Mouse (Mus musculus): ENCODE data around the gene Kcnab3. TPM values are rescaled to one million over a fixed set of nuclear protein-coding genes. Genes with fewer than 3 reads are reported as not detected.

Gene Kcnab3
- polyA plus RNA-seq, 1 experiment from 2014 or later, result 3.2 TPM

Other genes starting within 250 kb of the Kcnab3 start
- gene Vamp2, start 237.8 kb upstream of the Kcnab3 start, polyA plus RNA-seq (2014; fragmentation: Nextera tagmentation; extraction: Ambion mirVana), result 57.5 and 86.5 TPM in 2 replicates
- 6.1 and 8.9 TPM in 2 replicates for gene Per1, start 231.0 kb upstream of the Kcnab3 start, polyA plus RNA-seq (2014; fragmentation: Nextera tagmentation; extraction: Ambion mirVana)
- 0.23 and 0.41 TPM in 2 replicates for gene Hes7, start 205.9 kb upstream of the Kcnab3 start, polyA plus RNA-seq (2014; fragmentation: Nextera tagmentation; extraction: Ambion mirVana)
- 0.11 and 0.43 TPM in 2 replicates for gene 9130213A22Rik, start 203.7 kb upstream of the Kcnab3 start, polyA plus RNA-seq (2014; fragmentation: Nextera tagmentation; extraction: Ambion mirVana)
- 0.54 and 1.1 TPM in 2 replicates for gene Aloxe3, start 200.4 kb upstream of the Kcnab3 start, polyA plus RNA-seq (2014; fragmentation: Nextera tagmentation; extraction: Ambion mirVana)
- 0.23 and 0.28 TPM in 2 replicates for gene Alox12b, start 169.3 kb upstream of the Kcnab3 start, polyA plus RNA-seq (2014; fragmentation: Nextera tagmentation; extraction: Ambion mirVana)
- gene Alox8, start 128.4 kb upstream of the Kcnab3 start, polyA plus RNA-seq (2014; fragmentation: Nextera tagmentation; extraction: Ambion mirVana), result 0.24 and 0.36 TPM in 2 replicates
- gene Gucy2e, start 89.2 kb upstream of the Kcnab3 start, polyA plus RNA-seq (2014; fragmentation: Nextera tagmentation; extraction: Ambion mirVana), result 0.07 and 0.11 TPM in 2 replicates
- gene Cntrob, start 2.5 kb upstream of the Kcnab3 start, polyA plus RNA-seq (2014; fragmentation: Nextera tagmentation; extraction: Ambion mirVana), result 18.4 and 20.1 TPM in 2 replicates
- 175 and 217 TPM in 2 replicates for gene Trappc1, start 2.3 kb upstream of the Kcnab3 start, polyA plus RNA-seq (2014; fragmentation: Nextera tagmentation; extraction: Ambion mirVana)
- gene Rnf227, start 14.2 kb downstream of the Kcnab3 start, polyA plus RNA-seq (2014; fragmentation: Nextera tagmentation; extraction: Ambion mirVana), result 16.4 and 17.6 TPM in 2 replicates
- gene Chd3, start 43.1 kb downstream of the Kcnab3 start, polyA plus RNA-seq (2014; fragmentation: Nextera tagmentation; extraction: Ambion mirVana), result 56.7 and 59.7 TPM in 2 replicates
- 172 and 221 TPM in 2 replicates for gene Naa38, start 69.2 kb downstream of the Kcnab3 start, polyA plus RNA-seq (2014; fragmentation: Nextera tagmentation; extraction: Ambion mirVana)
- 11.1 and 23.9 TPM in 2 replicates for gene Cyb5d1, start 69.4 kb downstream of the Kcnab3 start, polyA plus RNA-seq (2014; fragmentation: Nextera tagmentation; extraction: Ambion mirVana)
- gene Tmem88, start 72.0 kb downstream of the Kcnab3 start, polyA plus RNA-seq (2014; fragmentation: Nextera tagmentation; extraction: Ambion mirVana), result 36.8 and 39.6 TPM in 2 replicates
- gene Kdm6b, start 87.4 kb downstream of the Kcnab3 start, polyA plus RNA-seq (2014; fragmentation: Nextera tagmentation; extraction: Ambion mirVana), result 36.1 and 37.4 TPM in 2 replicates
- gene Dnah2, start 222.9 kb downstream of the Kcnab3 start, polyA plus RNA-seq (2014; fragmentation: Nextera tagmentation; extraction: Ambion mirVana), result 0.87 and 1.5 TPM in 2 replicates
- gene Efnb3, start 233.9 kb downstream of the Kcnab3 start, polyA plus RNA-seq (2014; fragmentation: Nextera tagmentation; extraction: Ambion mirVana), result 3.9 and 9.0 TPM in 2 replicates

Data from kidney, embryonic 14.5 days (tissue).